Mouse (Mus musculus): ENCODE data around the gene Srgap1.

DNA sequence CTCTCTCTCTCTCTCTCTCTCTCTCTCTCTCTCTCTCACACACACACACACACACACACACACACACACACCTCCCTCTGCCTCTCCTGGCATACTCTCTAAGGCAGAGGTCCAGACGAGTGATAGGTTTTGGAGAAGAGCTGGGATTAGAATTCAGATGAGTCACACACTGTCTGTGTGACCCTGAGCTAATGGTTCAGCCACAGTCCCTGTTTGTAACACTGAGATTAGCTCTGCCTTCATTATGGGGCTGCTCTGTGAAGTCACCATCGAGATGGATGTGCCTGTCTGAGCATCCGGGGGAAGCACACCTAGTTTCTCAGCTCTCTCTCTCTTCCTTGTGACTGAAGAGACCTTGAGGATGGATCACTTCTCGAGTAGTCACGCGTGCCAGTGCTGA lies 157.1 kb downstream of the Srgap1 start:
- TF ChIP-seq CTCF (IDR thresholded peaks at IDR 0.05; ENCODE audit: low read depth, low read length) (no peak), TAL1 (conservative IDR thresholded peaks at IDR 0.05; ENCODE audit: low read depth, low read length) (no peak), GATA1 (IDR thresholded peaks at IDR 0.05; ENCODE audit: borderline replicate concordance, low read length) (no peak), POLR2AphosphoS5 (IDR thresholded peaks at IDR 0.05; ENCODE audit: insufficient replicate concordance, low read depth, low read length) (no peak), GATA2 (IDR thresholded peaks at IDR 0.05; ENCODE audit: borderline replicate concordance, low read depth, low read length) (no peak)

All from G1E (cell line).